Mouse (Mus musculus) midbrain, embryonic 10.5 days (tissue): ENCODE results near the gene Plb1. TPM values are rescaled to one million over a fixed set of nuclear protein-coding genes. Genes with fewer than 3 reads are reported as not detected.
A peak's percentile ranks its signal among the peaks of the same experiment; 100 is the strongest.

Source experiments
- DNase-seq: peaks from one replicate; pipeline ENCODE4 v3.0.0-alpha.2; 2017; ENCODE audit warnings: low spot score
- H3K27ac ChIP-seq: fragments of 300-500 bp; sonication (generic); replicated peaks from 2 replicates; pipeline ENCODE4 v1.5.1; 2016; ENCODE audit warnings: mild to moderate bottlenecking
- H3K27me3 ChIP-seq: fragments of 300-500 bp; sonication (generic); 2 replicates; pipeline ENCODE4 v1.6.1; 2016; ENCODE audit warnings: low read depth, mild to moderate bottlenecking; ENCODE audit not compliant: poor library complexity, severe bottlenecking
- H3K36me3 ChIP-seq: fragments of 300-500 bp; sonication (generic); 2 replicates; pipeline ENCODE4 v1.6.1; 2016; ENCODE audit warnings: mild to moderate bottlenecking, moderate library complexity
- H3K4me1 ChIP-seq: fragments of 300-500 bp; sonication (generic); 2 replicates; pipeline ENCODE4 v1.6.1; 2016
- H3K4me3 ChIP-seq: fragments of 300-500 bp; sonication (generic); 2 replicates; pipeline ENCODE4 v1.5.1; 2016; ENCODE audit warnings: mild to moderate bottlenecking, moderate library complexity
- H3K9me3 ChIP-seq: fragments of 300-500 bp; sonication (generic); replicated peaks from 2 replicates; pipeline ENCODE4 v1.6.1; 2016; ENCODE audit warnings: mild to moderate bottlenecking
- whole genome bisulfite sequencing: fragments of 180-500 bp; shearing (Covaris S2); methylation state at CpG from one replicate; pipeline ENCODE4 v1.1.7; 2016; 5-methylcytosine and 5-hydroxymethylcytosine counted together
- polyA plus RNA-seq: library from polyadenylated mRNA; unstranded; fragments of >200 nt; fragmentation: Nextera tagmentation; extraction: Ambion mirVana; gene quantifications from 2 replicates; pipeline ENCODE4 v1.2.1, GENCODE M21; 2016

The Plb1 gene
- polyA plus RNA-seq = 0.05 TPM in 1 of 2 replicates, not detected in the other

GRCm38 (mm10) chr5:32232474-32232873 lies at the start of gene Plb1:
Plb1 (plus strand) TSS chr5:32232708.
- no peaks in the 10 kb centered on the region for H3K4me1 ChIP-seq
- H3K27me3 ChIP-seq = no peaks in the 10 kb centered on the region
- DNase-seq = no peak
- no peak within 1 kb of the TSS for H3K4me3 ChIP-seq
- WGBS = 81% methylated on average over 9 of the region's 9 CpGs
- H3K36me3 ChIP-seq = no peaks in the 10 kb centered on the region
- H3K27ac ChIP-seq = no peak within 1 kb of the TSS
- no peaks in the 10 kb centered on the region for H3K9me3 ChIP-seq

DNA sequence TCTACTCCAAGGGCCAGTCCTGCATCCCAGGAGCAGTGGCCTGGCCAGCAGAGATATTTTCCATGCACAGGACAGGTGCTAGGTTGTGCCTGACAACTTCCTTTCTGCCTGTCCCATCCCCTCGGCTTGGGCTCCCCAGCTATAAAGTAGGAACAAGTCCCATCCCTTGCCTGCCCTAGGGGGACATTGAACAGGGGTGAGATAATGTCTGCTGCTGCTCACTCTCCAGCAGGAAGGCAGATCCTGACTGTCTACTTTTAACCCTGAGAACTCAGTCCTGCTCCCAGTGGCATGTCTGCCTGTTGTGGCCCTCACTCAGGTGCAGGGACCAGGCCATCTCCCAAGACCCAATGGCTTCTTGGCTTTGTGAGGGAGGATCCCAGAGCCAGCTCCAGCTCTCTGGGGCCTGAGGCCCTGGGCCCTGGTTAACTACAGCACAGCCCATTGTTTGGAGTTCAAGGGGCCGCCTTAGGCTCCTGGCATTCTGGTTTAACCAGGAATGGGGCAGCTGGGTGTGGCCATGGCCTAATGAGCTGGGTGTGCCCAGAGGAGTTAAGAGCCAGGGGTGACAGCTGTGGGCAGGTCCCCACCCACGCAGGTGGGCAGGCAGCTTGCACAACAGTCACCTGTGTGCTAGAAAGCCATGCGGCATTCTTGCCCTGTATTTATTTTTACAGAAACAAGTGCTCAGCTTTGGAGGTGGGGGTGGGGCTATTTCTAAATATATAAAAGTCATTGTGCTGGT lies 49.5 kb upstream of the Plb1 start:
- H3K4me3 ChIP-seq = no peak overlapping the region
- 81% methylated on average over 4 of the region's 4 CpGs for WGBS
- H3K9me3 ChIP-seq = no peaks in the 10 kb centered on the region
- H3K27me3 ChIP-seq = no peaks in the 10 kb centered on the region
- no peak overlapping the region for H3K27ac ChIP-seq
- no peak for DNase-seq
- no peaks in the 10 kb centered on the region for H3K4me1 ChIP-seq
- H3K36me3 ChIP-seq = no peaks in the 10 kb centered on the region

GRCm38 (mm10) chr5:32187717-32188116 lies 44.8 kb upstream of the Plb1 start:
- 62% methylated on average over 11 of the region's 11 CpGs for WGBS
- no peak overlapping the region for H3K27ac ChIP-seq
- no peak overlapping the region for H3K4me3 ChIP-seq
- DNase-seq = no peak
- H3K4me1 ChIP-seq = no peaks in the 10 kb centered on the region
- H3K27me3 ChIP-seq = no peaks in the 10 kb centered on the region
- no peaks in the 10 kb centered on the region for H3K36me3 ChIP-seq
- H3K9me3 ChIP-seq = no peaks in the 10 kb centered on the region

GRCm38 (mm10) chr5:32191259-32191658 lies 41.2 kb upstream of the Plb1 start:
- 90% methylated on average over 5 of the region's 5 CpGs for WGBS
- Histone ChIP-seq H3K27ac (no peak overlapping the region), H3K27me3 (no peaks in the 10 kb centered on the region), H3K36me3 (no peaks in the 10 kb centered on the region), H3K9me3 (no peaks in the 10 kb centered on the region), H3K4me3 (no peak overlapping the region), H3K4me1 (0 out of 2 replicates have a peak, but pooled peaks cover 5% of the 10 kb centered on the region)
- DNase-seq = no peak

GRCm38 (mm10) chr5:32192016-32192845 lies 40.3 kb upstream of the Plb1 start:
- Histone ChIP-seq H3K9me3 (no peaks in the 10 kb centered on the region), H3K4me1 (0 out of 2 replicates have a peak, but pooled peaks cover 5% of the 10 kb centered on the region), H3K27ac (no peak overlapping the region), H3K4me3 (no peak overlapping the region), H3K27me3 (no peaks in the 10 kb centered on the region), H3K36me3 (no peaks in the 10 kb centered on the region)
- no peak for DNase-seq
- 88% methylated on average over 16 of the region's 16 CpGs for WGBS

- Histone ChIP-seq H3K36me3 (no peaks in the 10 kb centered on the region), H3K4me1 (0 out of 2 replicates have a peak, but pooled peaks cover 5% of the 10 kb centered on the region)
These were observed 38.3 kb upstream of the Plb1 start for GRCm38 (mm10) chr5:32194236-32194635.

DNA sequence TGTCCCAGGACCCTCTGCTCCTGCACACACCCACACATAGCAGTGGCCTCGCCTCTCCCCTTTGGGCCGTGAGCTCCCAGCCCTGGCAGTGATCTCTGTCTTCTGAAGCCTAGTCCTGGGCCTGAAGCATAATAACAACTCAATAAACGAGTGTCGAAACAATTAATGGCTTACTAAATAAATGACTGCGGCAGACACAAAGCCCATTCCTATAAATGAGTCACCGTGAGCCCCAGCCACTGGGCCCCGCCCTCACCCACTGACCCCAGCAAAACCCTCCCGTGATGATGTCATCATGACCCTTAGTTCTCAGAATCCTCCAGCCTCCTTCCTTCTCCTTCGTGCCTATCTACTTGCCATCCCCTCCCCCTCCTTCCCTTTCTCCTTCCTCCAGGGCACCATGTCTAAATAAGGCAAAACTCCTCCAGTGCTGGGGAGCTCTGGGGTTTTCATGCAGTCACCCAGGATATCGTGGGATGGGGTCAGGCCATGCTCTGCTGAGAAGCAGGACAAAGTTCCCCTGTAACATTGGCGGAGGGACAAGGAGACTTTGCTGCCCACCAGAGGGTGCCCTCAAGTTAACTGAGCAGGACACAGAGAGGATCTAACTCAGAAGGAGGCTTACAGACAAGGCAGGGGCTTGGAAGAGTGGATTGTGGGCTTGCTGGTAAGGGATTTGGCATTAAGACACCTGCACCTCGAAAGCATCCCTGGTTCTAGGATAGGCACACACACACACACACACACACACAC lies 36.5 kb upstream of the Plb1 start:
- DNase-seq = no peak
- H3K27ac ChIP-seq = no peak overlapping the region

More at GRCm38 (mm10) chr5:32194236-32194635, 38.3 kb upstream of the Plb1 start:
- Histone ChIP-seq H3K27ac (no peak overlapping the region), H3K27me3 (no peaks in the 10 kb centered on the region), H3K9me3 (no peaks in the 10 kb centered on the region), H3K4me3 (no peak overlapping the region)
- 78% methylated on average over 4 of the region's 4 CpGs for WGBS
- DNase-seq = no peak

GRCm38 (mm10) chr5:32197698-32198097 lies 34.8 kb upstream of the Plb1 start:
- 16% methylated on average over 4 of the region's 4 CpGs for WGBS
- peak; percentile 87 for DNase-seq
- no peaks in the 10 kb centered on the region for H3K36me3 ChIP-seq
- H3K27me3 ChIP-seq = no peaks in the 10 kb centered on the region
- no peak overlapping the region for H3K4me3 ChIP-seq
- H3K27ac ChIP-seq = no peak overlapping the region
- H3K4me1 ChIP-seq = 0 out of 2 replicates have a peak, but pooled peaks cover 5% of the 10 kb centered on the region
- no peaks in the 10 kb centered on the region for H3K9me3 ChIP-seq

More for the DNA sequence above, 36.5 kb upstream of the Plb1 start:
- no peak overlapping the region for H3K4me3 ChIP-seq
- no peaks in the 10 kb centered on the region for H3K9me3 ChIP-seq
- H3K27me3 ChIP-seq = no peaks in the 10 kb centered on the region
- 0 out of 2 replicates have a peak, but pooled peaks cover 5% of the 10 kb centered on the region for H3K4me1 ChIP-seq
- 74% methylated on average over 12 of the region's 12 CpGs for WGBS
- H3K36me3 ChIP-seq = no peaks in the 10 kb centered on the region

GRCm38 (mm10) chr5:32199136-32199535 lies 33.4 kb upstream of the Plb1 start:
- no peak for DNase-seq
- WGBS = 80% methylated on average over 3 of the region's 3 CpGs

DNA sequence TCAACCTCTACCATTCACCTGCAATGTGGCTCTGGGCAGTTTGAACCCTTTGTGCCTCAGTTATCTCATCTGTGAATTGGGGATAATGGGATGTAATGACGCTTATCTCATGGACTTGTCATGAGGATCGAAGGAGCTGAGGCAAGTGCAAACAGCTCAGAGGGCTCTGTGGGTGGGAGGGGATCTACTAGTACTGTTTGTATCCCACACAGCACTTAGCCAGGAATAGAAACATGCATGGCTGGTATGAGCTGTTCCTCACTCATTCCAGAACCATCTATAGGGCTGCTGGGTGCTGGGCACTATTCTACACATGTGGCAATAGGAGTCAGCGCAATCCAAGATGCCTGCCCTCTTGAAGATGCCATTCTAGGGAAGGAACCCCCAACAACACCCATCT lies 32.9 kb upstream of the Plb1 start:
- Histone ChIP-seq H3K4me3 (no peak overlapping the region), H3K36me3 (no peaks in the 10 kb centered on the region), H3K9me3 (no peaks in the 10 kb centered on the region), H3K4me1 (0 out of 2 replicates have a peak, but pooled peaks cover 5% of the 10 kb centered on the region), H3K27me3 (no peaks in the 10 kb centered on the region), H3K27ac (no peak overlapping the region)
- DNase-seq = no peak
- 87% methylated on average over 3 of the region's 3 CpGs for WGBS

More at GRCm38 (mm10) chr5:32199136-32199535, 33.4 kb upstream of the Plb1 start:
- H3K9me3 ChIP-seq = no peaks in the 10 kb centered on the region
- H3K27me3 ChIP-seq = no peaks in the 10 kb centered on the region
- no peak overlapping the region for H3K27ac ChIP-seq
- no peak overlapping the region for H3K4me3 ChIP-seq
- H3K4me1 ChIP-seq = 0 out of 2 replicates have a peak, but pooled peaks cover 5% of the 10 kb centered on the region
- no peaks in the 10 kb centered on the region for H3K36me3 ChIP-seq

- no peaks in the 10 kb centered on the region for H3K36me3 ChIP-seq
- H3K4me3 ChIP-seq = no peak overlapping the region
- H3K27me3 ChIP-seq = no peaks in the 10 kb centered on the region
- no peak overlapping the region for H3K27ac ChIP-seq
- no peaks in the 10 kb centered on the region for H3K9me3 ChIP-seq
- no peaks in the 10 kb centered on the region for H3K4me1 ChIP-seq
- WGBS = 80% methylated on average over 4 of the region's 4 CpGs
- DNase-seq = no peak
These were observed 27.9 kb upstream of the Plb1 start for GRCm38 (mm10) chr5:32204653-32205052.

DNA sequence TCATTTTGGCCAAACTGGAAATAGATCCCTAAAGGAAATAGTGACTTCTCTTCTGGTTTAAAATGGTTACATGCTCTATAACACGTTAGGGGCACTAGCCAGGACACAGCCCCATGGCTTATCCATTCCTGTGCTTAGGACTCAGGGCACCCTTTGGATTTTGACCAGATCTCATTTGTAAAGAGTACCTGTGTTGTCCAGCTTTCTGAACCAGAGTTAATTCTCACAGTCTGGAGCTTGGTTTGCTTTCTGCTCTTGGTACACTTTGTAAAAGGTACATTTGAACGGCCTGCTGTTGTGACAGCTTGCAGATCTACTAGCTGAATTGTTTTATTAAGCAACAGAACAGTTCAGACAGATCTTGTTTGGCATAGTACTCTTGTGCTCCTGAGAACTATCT lies 25.8 kb upstream of the Plb1 start:
- Histone ChIP-seq H3K27me3 (no peaks in the 10 kb centered on the region), H3K4me1 (peaks cover 9% of the 10 kb centered on the region), H3K4me3 (no peak overlapping the region), H3K27ac (no peak overlapping the region), H3K9me3 (no peaks in the 10 kb centered on the region), H3K36me3 (no peaks in the 10 kb centered on the region)
- no peak for DNase-seq
- whole genome bisulfite sequencing = 80% methylated on average over 2 of the region's 2 CpGs
